Comparison of ENCODE assay signal across 8 mouse cellular contexts in the genomic region with DNA sequence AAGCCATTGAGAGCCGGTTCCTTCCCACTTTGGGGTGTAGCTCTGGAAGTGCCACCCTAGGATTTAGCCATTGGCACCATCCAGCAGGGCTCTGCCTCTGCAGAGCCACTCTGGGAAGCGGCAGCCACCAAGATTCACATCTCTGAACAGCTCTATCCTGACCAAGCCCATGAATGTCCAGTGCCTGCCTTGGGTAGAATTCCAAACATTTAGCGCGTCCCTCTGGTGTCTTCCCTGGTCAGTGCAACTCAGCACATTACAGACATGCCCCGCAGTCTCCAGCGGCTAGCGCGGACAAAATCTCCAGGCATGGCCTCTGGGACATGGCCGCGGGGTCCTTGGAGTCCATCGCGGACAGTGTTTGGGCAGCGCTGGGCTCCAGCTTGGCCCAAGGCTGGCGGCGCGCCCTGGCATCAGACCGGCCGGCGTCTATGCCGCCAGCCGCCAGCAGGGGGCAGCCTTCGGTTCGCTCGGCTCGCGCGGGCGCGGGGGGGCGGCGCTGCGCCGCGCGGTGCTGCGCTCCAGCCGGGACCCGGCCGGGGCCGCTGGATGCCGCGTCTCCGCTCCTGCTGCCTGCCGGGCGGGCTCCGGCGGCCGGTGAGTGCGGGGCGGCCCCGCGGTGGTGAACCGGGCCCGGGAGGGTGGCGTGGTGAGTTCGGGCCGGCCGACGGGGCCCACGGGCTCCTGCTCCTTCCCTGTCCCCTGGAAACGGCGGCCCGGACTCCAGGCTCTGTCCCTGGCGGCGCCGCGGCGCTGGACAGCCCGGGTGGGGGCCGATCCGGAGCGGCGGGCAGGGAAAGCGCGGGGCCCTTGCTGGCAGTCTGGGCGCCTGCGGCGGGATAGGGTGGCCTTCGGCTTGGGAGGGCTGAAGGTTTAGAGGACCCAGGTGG. TPM values are rescaled to one million over a fixed set of nuclear protein-coding genes. Genes with fewer than 3 reads are reported as not detected.
DNase-seq lines count a peak whose midpoint lies in the region; ATAC-seq lines count a peak whose summit lies in the region.

A gene (plus strand): TSS at position 464 of the 890 bp plus-strand sequence.

- H3K4me1 ChIP-seq in intestine, embryonic 14.5 days (replicated peaks; ENCODE audit: control insufficient read depth, insufficient read depth, low read length): peaks cover 32% of the 10 kb centered on the region

- WGBS in intestine, embryonic 14.5 days: 2% methylated on average over 76 of the region's 79 CpGs

- peak; percentile 94 to 96 for DNase-seq in adrenal gland, adult 18-20 months (ENCODE audit: low spot score in 2 of 2)
- peak; percentile 71 for DNase-seq in embryo, embryonic 11.5 days (ENCODE audit: low read depth, low spot score)
- peak; percentile 76 to 82 for DNase-seq in gastrocnemius, postnatal 36 days
- peak; percentile 96 for DNase-seq in intestine, embryonic 14.5 days (ENCODE audit: low spot score)
- peak; percentile 74 to 86 for DNase-seq in left cerebral cortex, postnatal 25 days (ENCODE audit: low spot score in 2 of 2)
- peak; percentile 83 to 87 for DNase-seq in right cerebral cortex, postnatal 10 days (ENCODE audit: low spot score in 2 of 2)
- DNase-seq in urinary bladder, postnatal 14 days (ENCODE audit: low spot score): peak; percentile 85

- peak; percentile 77 for ATAC-seq in intestine, embryonic 14.5 days (replicated peaks; ENCODE audit: low FRiP score, low TSS enrichment, low read depth)
- peak; percentile 46 for ATAC-seq in megakaryocyte-erythroid progenitor cell, adult 5-6 weeks (replicated peaks; ENCODE audit: low FRiP score, low TSS enrichment, poor library complexity, severe bottlenecking)

- intact Hi-C loops in gastrocnemius, postnatal 36 days (cut with DNase I): no loop called here
- intact Hi-C loops in left cerebral cortex, postnatal 25 days (cut with DNase I): loop anchor here (1.0 kb wide), 1 partner anchor 30 kb away; no protein-coding TSS in a partner anchor

- no peaks in the 10 kb centered on the region for H3K36me3 ChIP-seq in intestine, embryonic 14.5 days (ENCODE audit: control insufficient read depth, insufficient read depth, low read length)

- peak within 1 kb of the TSS; percentile 84 for H3K27ac ChIP-seq in intestine, embryonic 14.5 days (ENCODE audit: low read depth)

- no peaks in the 10 kb centered on the region for H3K9me3 ChIP-seq in intestine, embryonic 14.5 days (ENCODE audit: control insufficient read depth, low read length)

- H3K4me2 ChIP-seq in intestine, embryonic 14.5 days (ENCODE audit: low read length): peak within 1 kb of the TSS; percentile 80

- peak within 1 kb of the TSS; percentile 84 for H3K4me3 ChIP-seq in intestine, embryonic 14.5 days (ENCODE audit: low read depth, low read length)

- peak within 1 kb of the TSS; percentile 94 for H3K9ac ChIP-seq in intestine, embryonic 14.5 days (ENCODE audit: low read length)

- no peaks in the 10 kb centered on the region for H3K27me3 ChIP-seq in intestine, embryonic 14.5 days (replicated peaks; ENCODE audit: control insufficient read depth, insufficient read depth, low read length)

RNA-seq across cellular contexts. Expression of the gene that starts here (rescaled TPM):
- total RNA-seq in adrenal gland, adult 18-20 months (2021): 10 to 100 TPM; 45.9 to 56.8 TPM
- total RNA-seq in gastrocnemius, postnatal 36 days (2021): 100 to 1,000 TPM; 331 to 334 TPM
- polyA plus RNA-seq in intestine, embryonic 14.5 days (2014; fragmentation: Nextera tagmentation; extraction: Ambion mirVana): 21.1 and 24.9 TPM in 2 replicates
- total RNA-seq in left cerebral cortex, postnatal 25 days (2021): 100 to 1,000 TPM; 156 to 157 TPM
- 69.3 and 99.2 TPM in 2 replicates for total RNA-seq in megakaryocyte-erythroid progenitor cell, adult 5-6 weeks (2014; fragmentation: Nextera tagmentation)
- 84.3 and 107 TPM in 2 replicates for total RNA-seq in megakaryocyte-erythroid progenitor cell, adult 5-6 weeks (2017)

Comparison
In these comparisons a context has a peak if more than half of its experiments do, and no peak if none do; other contexts are left out.
1. Peak in every context shown above with its lines: DNase-seq, ATAC-seq, H3K4me3 ChIP-seq and H3K27ac ChIP-seq.